Mouse (Mus musculus) hindbrain, embryonic 16.5 days (tissue): ENCODE measurements around the gene Prdx3. TPM values are rescaled to one million over a fixed set of nuclear protein-coding genes. Genes with fewer than 3 reads are reported as not detected.
"Not testable (repeated sequence)": the region's sequence is repeated elsewhere in the genome, so short reads cannot be mapped to it uniquely, and the experiment has no call there.

Experiments used
- ATAC-seq: fragments of 200-750 bp; cut with Nextera tagmentation; 2 replicates; pipeline ENCODE4 v1.8.0; 2017; ENCODE audit warnings: moderate TSS enrichment, moderate library complexity
- H3K27ac ChIP-seq: fragments of 300-500 bp; sonication (generic); 2 replicates; pipeline ENCODE4 v1.5.1; 2014; ENCODE audit warnings: low read depth, mild to moderate bottlenecking, control low read depth, low read length, moderate library complexity
- H3K27me3 ChIP-seq: fragments of 300-500 bp; sonication (generic); replicated peaks from 2 replicates; pipeline ENCODE4 v1.6.1; 2014; ENCODE audit warnings: low read length; ENCODE audit not compliant: control insufficient read depth, insufficient read depth
- H3K36me3 ChIP-seq: fragments of 300-500 bp; sonication (generic); 2 replicates; pipeline ENCODE4 v1.6.1; 2014; ENCODE audit warnings: mild to moderate bottlenecking, low read length, moderate library complexity, mixed read lengths; ENCODE audit not compliant: control insufficient read depth, insufficient read depth
- H3K4me1 ChIP-seq: fragments of 300-500 bp; sonication (generic); 2 replicates; pipeline ENCODE4 v1.6.1; 2014; ENCODE audit warnings: low read depth, low read length; ENCODE audit not compliant: control insufficient read depth, insufficient read depth
- H3K4me2 ChIP-seq: fragments of 300-500 bp; sonication (generic); 2 replicates; pipeline ENCODE4 v1.6.1; 2014; ENCODE audit warnings: mild to moderate bottlenecking, low read length, control low read depth, moderate library complexity
- H3K4me3 ChIP-seq: fragments of 300-500 bp; sonication (generic); 2 replicates; pipeline ENCODE4 v1.5.1; 2014; ENCODE audit warnings: mild to moderate bottlenecking, low read length, control low read depth, moderate library complexity
- H3K9ac ChIP-seq: fragments of 300-500 bp; sonication (generic); 2 replicates; pipeline ENCODE4 v1.6.1; 2014; ENCODE audit warnings: low read depth, mild to moderate bottlenecking, control low read depth, low read length, moderate library complexity
- H3K9me3 ChIP-seq: fragments of 300-500 bp; sonication (generic); 2 replicates; pipeline ENCODE4 v1.6.1; 2014; ENCODE audit warnings: mild to moderate bottlenecking, low read length, moderate library complexity; ENCODE audit not compliant: control insufficient read depth
- WGBS: fragments of 180-500 bp; shearing (Covaris S2); extraction: QIAGEN DNeasy Blood & Tissue Kit; methylation state at CpG from one replicate; pipeline ENCODE4 v1.1.7; 2014; 5-methylcytosine and 5-hydroxymethylcytosine counted together
- polyA plus RNA-seq: library from polyadenylated mRNA; unstranded; fragments of >200 nt; fragmentation: Nextera tagmentation; extraction: Ambion mirVana; gene quantifications from 2 replicates; pipeline ENCODE4 v1.2.1, GENCODE M21; 2015

The Prdx3 gene
- polyA plus RNA-seq, 1 experiment from 2014 or later: 133 TPM

DNA sequence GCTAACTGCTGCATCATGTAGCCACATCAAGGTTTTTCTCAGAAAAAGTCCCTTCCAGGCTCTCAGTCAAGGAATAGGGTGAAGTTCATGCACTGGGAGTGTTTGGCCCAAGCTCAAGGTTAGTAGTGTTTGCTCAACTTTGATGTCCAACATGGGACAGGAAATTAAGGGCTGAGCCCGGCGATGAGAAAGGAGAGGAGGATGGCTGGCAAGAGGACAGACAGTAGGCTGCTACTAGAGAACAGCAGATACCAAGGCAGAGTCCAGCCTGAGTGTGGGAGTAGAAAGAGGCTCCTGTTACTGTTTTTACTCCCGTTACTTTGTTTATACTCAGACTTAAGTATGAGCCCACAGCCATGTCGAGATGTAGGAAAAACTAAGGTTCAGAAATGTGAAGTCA lies 855 bp downstream of the Prdx3 start:
- ATAC-seq: no peak
- Histone ChIP-seq H3K4me3 (peak overlapping the region; percentile 67), H3K4me1 (peaks cover 8% of the 10 kb centered on the region), H3K27ac (0 out of 2 replicates have a peak overlapping the region, but pooled peaks have one; percentile 56), H3K27me3 (no peaks in the 10 kb centered on the region), H3K4me2 (peak overlapping the region; percentile 70), H3K9me3 (no peaks in the 10 kb centered on the region), H3K36me3 (no peaks in the 10 kb centered on the region; the same call in 1 of the 2 replicates), H3K9ac (no peak overlapping the region)
- 44% methylated on average over 4 of the region's 4 CpGs for WGBS

DNA sequence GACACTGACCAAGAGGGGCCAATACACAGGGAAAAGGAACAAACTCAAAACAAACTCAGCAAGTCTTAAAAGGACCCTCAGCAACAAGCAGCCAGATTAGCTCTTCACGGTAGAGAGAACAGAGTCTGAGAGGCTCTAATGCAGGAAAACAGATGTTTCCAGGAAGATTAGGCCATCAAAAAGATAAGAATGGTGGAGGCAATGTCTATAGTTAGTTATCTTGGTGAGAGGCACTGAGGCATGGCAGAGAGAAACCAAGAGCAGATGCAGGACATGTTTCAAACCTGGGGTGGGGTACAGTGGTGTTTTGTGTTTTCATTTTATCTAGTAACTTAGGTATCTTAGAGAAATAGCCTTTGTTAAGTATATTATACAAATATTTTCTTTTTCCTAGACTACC lies 2.1 kb downstream of the Prdx3 start:
- peaks cover 8% of the 10 kb centered on the region for H3K4me1 ChIP-seq
- 79% methylated on average over 1 of the region's 1 CpGs for WGBS

DNA sequence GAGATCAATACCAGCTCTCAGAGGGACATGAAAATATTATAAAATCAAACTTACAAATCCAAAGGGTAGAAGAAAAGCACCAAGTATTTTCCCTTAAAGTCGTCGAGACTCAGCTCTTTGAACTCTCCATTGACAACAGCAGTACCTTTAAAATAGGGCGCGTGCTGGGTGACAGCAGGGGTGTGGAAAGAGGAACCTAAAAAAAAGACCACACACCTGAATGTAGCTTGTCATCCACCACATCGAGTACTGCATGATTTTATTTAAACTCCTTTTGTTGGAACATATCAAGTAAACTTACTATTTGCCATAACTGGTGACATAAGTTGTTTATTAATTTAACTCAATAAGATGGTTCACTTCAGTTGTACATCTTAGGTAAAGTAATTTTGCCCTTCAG lies 3.0 kb downstream of the Prdx3 start:
- H3K9ac ChIP-seq: no peak overlapping the region
- no peak overlapping the region for H3K4me2 ChIP-seq
- peaks cover 8% of the 10 kb centered on the region for H3K4me1 ChIP-seq
- no peak overlapping the region for H3K27ac ChIP-seq
- WGBS: 92% methylated on average over 5 of the region's 5 CpGs
- no peaks in the 10 kb centered on the region; the same call in 1 of the 2 replicates for H3K36me3 ChIP-seq
- no peaks in the 10 kb centered on the region for H3K27me3 ChIP-seq
- ATAC-seq: no peak
- H3K4me3 ChIP-seq: no peak overlapping the region
- H3K9me3 ChIP-seq: no peaks in the 10 kb centered on the region

More for the DNA sequence above, 2.1 kb downstream of the Prdx3 start:
- no peak for ATAC-seq
- Histone ChIP-seq H3K9me3 (no peaks in the 10 kb centered on the region), H3K9ac (no peak overlapping the region), H3K36me3 (no peaks in the 10 kb centered on the region; the same call in 1 of the 2 replicates), H3K4me3 (no peak overlapping the region), H3K27ac (no peak overlapping the region), H3K27me3 (no peaks in the 10 kb centered on the region), H3K4me2 (no peak overlapping the region)

GRCm38 (mm10) chr19:60870489-60870888 lies 3.9 kb downstream of the Prdx3 start:
- 81% methylated on average over 1 of the region's 1 CpGs for WGBS
- Histone ChIP-seq H3K27ac (no peak overlapping the region), H3K36me3 (no peaks in the 10 kb centered on the region; the same call in 1 of the 2 replicates), H3K9ac (no peak overlapping the region), H3K4me1 (peaks cover 8% of the 10 kb centered on the region), H3K4me3 (no peak overlapping the region), H3K4me2 (no peak overlapping the region), H3K27me3 (no peaks in the 10 kb centered on the region), H3K9me3 (no peaks in the 10 kb centered on the region)
- no peak for ATAC-seq

GRCm38 (mm10) chr19:60866169-60866568 lies 8.2 kb downstream of the Prdx3 start:
- WGBS: 95% methylated on average over 4 of the region's 4 CpGs
- not testable (repeated sequence) for H3K4me3 ChIP-seq, H3K9ac ChIP-seq, ATAC-seq, H3K27me3 ChIP-seq, H3K9me3 ChIP-seq, H3K27ac ChIP-seq, H3K36me3 ChIP-seq, H3K4me2 ChIP-seq, H3K4me1 ChIP-seq

GRCm38 (mm10) chr19:60860868-60861700 lies 13.3 kb downstream of the Prdx3 start, which contains the start of gene Sfxn4:
Sfxn4 (minus strand) TSS chr19:60861479.
- H3K9me3 ChIP-seq: no peaks in the 10 kb centered on the region
- H3K4me2 ChIP-seq: peak within 1 kb of the TSS; percentile 77
- H3K27me3 ChIP-seq: no peaks in the 10 kb centered on the region
- 0 out of 2 replicates have a peak, but pooled peaks cover 6% of the 10 kb centered on the region for H3K36me3 ChIP-seq
- peak within 1 kb of the TSS; percentile 78 for H3K9ac ChIP-seq
- 4% methylated on average over 30 of the region's 30 CpGs for WGBS
- peaks cover 3% of the 10 kb centered on the region for H3K4me1 ChIP-seq
- H3K4me3 ChIP-seq: peak within 1 kb of the TSS; percentile 73
- H3K27ac ChIP-seq: peak within 1 kb of the TSS; percentile 77
- peak; percentile 100 for ATAC-seq

- H3K36me3 ChIP-seq: peaks cover 4% of the 10 kb centered on the region; the same call in 1 of the 2 replicates
- no peak overlapping the region for H3K9ac ChIP-seq
- H3K4me1 ChIP-seq: no peaks in the 10 kb centered on the region
- no peak for ATAC-seq
- no peak overlapping the region for H3K4me2 ChIP-seq
- H3K9me3 ChIP-seq: no peaks in the 10 kb centered on the region
- no peak overlapping the region for H3K4me3 ChIP-seq
- no peaks in the 10 kb centered on the region for H3K27me3 ChIP-seq
- no peak overlapping the region for H3K27ac ChIP-seq
These were observed 28.6 kb downstream of the Prdx3 start for GRCm38 (mm10) chr19:60845731-60846130.

GRCm38 (mm10) chr19:60843324-60843723 lies 31.0 kb downstream of the Prdx3 start:
- H3K4me1 ChIP-seq: no peaks in the 10 kb centered on the region
- no peak overlapping the region for H3K9ac ChIP-seq
- no peak for ATAC-seq
- H3K27ac ChIP-seq: no peak overlapping the region
- no peak overlapping the region for H3K4me2 ChIP-seq
- H3K4me3 ChIP-seq: no peak overlapping the region
- peaks cover 11% of the 10 kb centered on the region; the same call in 1 of the 2 replicates for H3K36me3 ChIP-seq
- H3K27me3 ChIP-seq: no peaks in the 10 kb centered on the region
- H3K9me3 ChIP-seq: no peaks in the 10 kb centered on the region

DNA sequence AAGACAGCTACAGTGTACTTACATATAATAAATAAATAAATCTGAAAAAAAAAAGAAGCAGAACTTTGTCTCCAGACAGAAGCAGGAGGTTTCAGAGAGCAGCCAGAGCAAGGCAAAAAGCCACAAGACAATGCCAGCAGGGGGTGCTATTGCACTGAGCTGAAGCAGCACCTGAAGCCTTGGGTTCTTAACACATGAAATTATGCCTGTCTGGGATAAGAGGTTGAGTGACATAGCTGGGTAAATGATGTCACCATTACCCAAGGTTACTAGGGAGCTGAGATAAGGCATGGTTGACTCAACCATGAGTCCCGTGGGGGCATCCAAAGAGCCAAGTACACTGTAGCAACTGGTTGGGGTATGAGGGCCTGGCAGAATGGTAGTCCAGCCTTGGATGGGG lies 36.6 kb downstream of the Prdx3 start:
- 80% methylated on average over 1 of the region's 1 CpGs for WGBS
- no peaks in the 10 kb centered on the region for H3K4me1 ChIP-seq
- no peak overlapping the region for H3K9ac ChIP-seq
- H3K9me3 ChIP-seq: no peaks in the 10 kb centered on the region
- H3K4me3 ChIP-seq: no peak overlapping the region
- H3K27ac ChIP-seq: no peak overlapping the region
- ATAC-seq: no peak
- no peak overlapping the region for H3K4me2 ChIP-seq
- H3K36me3 ChIP-seq: peaks cover 37% of the 10 kb centered on the region
- no peaks in the 10 kb centered on the region for H3K27me3 ChIP-seq
